Mouse (Mus musculus): ENCODE results near the gene Gramd4. TPM values are rescaled to one million over a fixed set of nuclear protein-coding genes. Genes with fewer than 3 reads are reported as not detected.

The Gramd4 gene
- total and polyA plus RNA-seq, 3 experiments = 0.17 to 0.66 (median 0.56) TPM

- H3K9ac ChIP-seq (ENCODE audit: insufficient read depth, low read depth) = no peak overlapping the region
- dilution Hi-C loops (cut with MboI; ENCODE audit: extremely low pct_ligation_motif_present, extremely low pct_unique_long_range_greater_than_20kb, low sequenced_read_pairs) = no loop called here
Observed at GRCm38 (mm10) chr15:86021301-86021700, 36.2 kb upstream of the Gramd4 start.

DNA sequence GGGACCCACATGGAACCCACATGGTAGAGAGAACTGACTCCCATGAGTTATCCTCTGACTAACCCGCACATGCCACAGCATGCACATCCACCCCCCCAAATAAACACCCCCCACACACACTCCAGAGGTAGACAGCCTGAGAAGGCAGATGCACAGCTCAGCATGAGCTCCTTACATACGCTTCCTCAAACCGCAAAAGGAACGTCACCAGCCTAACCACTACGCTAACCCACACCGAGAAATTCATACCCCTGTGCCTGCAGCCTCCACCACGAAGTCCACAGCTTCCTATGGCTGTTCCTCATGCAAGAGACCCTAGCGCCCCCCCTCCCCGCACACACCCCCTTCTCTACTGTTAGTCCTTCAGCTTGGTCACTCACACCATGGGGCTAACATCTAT is 35.5 kb upstream of the Gramd4 start:
- DNase-seq (ENCODE audit: extremely low read depth) = no peak
- Histone ChIP-seq H3K9ac (ENCODE audit: insufficient read depth, low read depth) (no peak overlapping the region), H3K27me3 (replicated peaks) (peaks cover 1% of the 10 kb centered on the region), H3K36me3 (replicated peaks in 1 of 2; ENCODE audit: control insufficient read depth in 1 of 2, insufficient read depth in 1 of 2, low read length in 1 of 2) (no peaks in the 10 kb centered on the region), H3K27ac (ENCODE audit: insufficient read depth, low read depth) (no peak overlapping the region), H3K4me2 (ENCODE audit: insufficient read depth, low read depth, poor library complexity, severe bottlenecking) (no peak overlapping the region), H3K4me3 (replicated peaks in 1 of 3; ENCODE audit: low read depth in 2 of 3, low read length in 2 of 3, poor library complexity in 1 of 3) (no peak overlapping the region), H3K9me3 (replicated peaks; ENCODE audit: low read length) (peaks cover 9% of the 10 kb centered on the region), H3K79me2 (replicated peaks; ENCODE audit: control insufficient read depth, extremely low read depth, insufficient read depth, poor library complexity, severe bottlenecking) (no peaks in the 10 kb centered on the region), H3K4me1 (ENCODE audit: control insufficient read depth in 1 of 2, insufficient read depth in 2 of 2) (peaks cover 3 to 7% of the 10 kb centered on the region in 2 experiments; a peak in 3 of 4 replicates)
- in situ Hi-C loops (cut with MboI; ENCODE audit: low pct_ligation_motif_present, low pct_unique_long_range_greater_than_20kb, low sequenced_read_pairs) (loop anchor here (25.0 kb wide), 1 partner anchor 410 kb away; no protein-coding TSS in a partner anchor), dilution Hi-C loops (cut with MboI; ENCODE audit: extremely low pct_ligation_motif_present, extremely low pct_unique_long_range_greater_than_20kb, low sequenced_read_pairs) (no loop called here)
- TF ChIP-seq NRF1 (IDR thresholded peaks at IDR 0.05; ENCODE audit: low read depth, low read length) (no peak), JUND (conservative IDR thresholded peaks at IDR 0.05; ENCODE audit: low read depth, low read length) (no peak), EP300 (IDR thresholded peaks at IDR 0.05; ENCODE audit: low read length) (no peak), POLR2A (IDR thresholded peaks at IDR 0.05; ENCODE audit: low read depth, low read length) (no peak)

More at GRCm38 (mm10) chr15:86021301-86021700, 36.2 kb upstream of the Gramd4 start:
- Histone ChIP-seq H3K9me3 (replicated peaks; ENCODE audit: low read length) (peaks cover 9% of the 10 kb centered on the region), H3K36me3 (replicated peaks in 1 of 2; ENCODE audit: control insufficient read depth in 1 of 2, insufficient read depth in 1 of 2, low read length in 1 of 2) (no peaks in the 10 kb centered on the region), H3K4me3 (replicated peaks in 1 of 3; ENCODE audit: low read depth in 2 of 3, low read length in 2 of 3, poor library complexity in 1 of 3) (no peak overlapping the region), H3K79me2 (replicated peaks; ENCODE audit: control insufficient read depth, extremely low read depth, insufficient read depth, poor library complexity, severe bottlenecking) (no peaks in the 10 kb centered on the region), H3K27ac (ENCODE audit: insufficient read depth, low read depth) (no peak overlapping the region), H3K27me3 (replicated peaks) (peaks cover 1% of the 10 kb centered on the region), H3K4me2 (ENCODE audit: insufficient read depth, low read depth, poor library complexity, severe bottlenecking) (no peak overlapping the region), H3K4me1 (ENCODE audit: control insufficient read depth in 1 of 2, insufficient read depth in 2 of 2) (peaks cover 3 to 7% of the 10 kb centered on the region in 2 experiments; a peak in 3 of 4 replicates)
- no peak for DNase-seq (ENCODE audit: extremely low read depth)
- TF ChIP-seq MXI1 (IDR thresholded peaks at IDR 0.05; ENCODE audit: low read depth, low read length) (no peak), ZNF384 (IDR thresholded peaks at IDR 0.05; ENCODE audit: low read depth, low read length) (no peak), ETS1 (conservative IDR thresholded peaks at IDR 0.05; ENCODE audit: low read depth, low read length) (no peak), ZKSCAN1 (IDR thresholded peaks at IDR 0.05; ENCODE audit: borderline replicate concordance, low read depth, low read length) (no peak), ELF1 (IDR thresholded peaks at IDR 0.05; ENCODE audit: low read depth, low read length) (no peak), JUN (IDR thresholded peaks at IDR 0.05; ENCODE audit: insufficient read depth, low read depth, low read length) (no peak)
- in situ Hi-C loops (cut with MboI; ENCODE audit: low pct_ligation_motif_present, low pct_unique_long_range_greater_than_20kb, low sequenced_read_pairs) = loop anchor here (25.0 kb wide), 1 partner anchor 409 kb away; no protein-coding TSS in a partner anchor

DNA sequence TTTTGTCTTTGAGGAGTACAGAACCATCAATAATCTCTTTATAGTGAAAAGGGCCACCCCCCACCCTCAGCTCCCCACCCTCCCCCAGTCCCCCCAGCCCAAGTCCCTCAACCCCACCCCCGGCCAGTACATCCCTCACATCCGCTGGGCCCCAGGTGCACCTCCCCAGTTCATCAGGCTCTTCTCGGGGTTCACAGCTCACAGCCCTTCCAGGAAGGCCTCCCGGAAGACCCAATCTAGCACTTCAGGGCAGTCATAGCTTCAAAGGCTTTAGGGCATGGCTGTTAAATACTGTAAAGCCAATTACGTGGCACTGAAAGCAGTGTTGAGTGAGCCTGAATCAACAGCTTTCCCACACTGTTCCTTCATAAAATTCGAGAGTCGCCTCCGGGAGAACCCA is 29.6 kb upstream of the Gramd4 start:
- Histone ChIP-seq H3K4me2 (ENCODE audit: insufficient read depth, low read depth, poor library complexity, severe bottlenecking) (no peak overlapping the region), H3K79me2 (replicated peaks; ENCODE audit: control insufficient read depth, extremely low read depth, insufficient read depth, poor library complexity, severe bottlenecking) (no peaks in the 10 kb centered on the region), H3K27me3 (replicated peaks) (peaks cover 1% of the 10 kb centered on the region), H3K4me1 (ENCODE audit: control insufficient read depth in 1 of 2, insufficient read depth in 2 of 2) (no peaks in the 10 kb centered on the region), H3K36me3 (replicated peaks in 1 of 2; ENCODE audit: control insufficient read depth in 1 of 2, insufficient read depth in 1 of 2, low read length in 1 of 2) (no peaks in the 10 kb centered on the region), H3K9ac (ENCODE audit: insufficient read depth, low read depth) (no peak overlapping the region), H3K9me3 (replicated peaks; ENCODE audit: low read length) (peaks cover 29% of the 10 kb centered on the region), H3K27ac (ENCODE audit: insufficient read depth, low read depth) (no peak overlapping the region), H3K4me3 (replicated peaks in 1 of 3; ENCODE audit: low read depth in 2 of 3, low read length in 2 of 3, poor library complexity in 1 of 3) (no peak overlapping the region)
- no peak for TF ChIP-seq IRF4 (IDR thresholded peaks at IDR 0.05; ENCODE audit: low read depth, low read length)
- TF ChIP-seq MAFK (IDR thresholded peaks at IDR 0.05; ENCODE audit: insufficient replicate concordance, low read length) = no peak
- TF ChIP-seq PAX5 (IDR thresholded peaks at IDR 0.05; ENCODE audit: low read length) = no peak
- TF ChIP-seq GABPA (IDR thresholded peaks at IDR 0.05; ENCODE audit: insufficient replicate concordance, low read depth, low read length) = no peak
- no peak for TF ChIP-seq RCOR1 (conservative IDR thresholded peaks at IDR 0.05; ENCODE audit: low read depth, low read length)
- no peak for TF ChIP-seq ZNF384 (IDR thresholded peaks at IDR 0.05; ENCODE audit: low read depth, low read length)
- TF ChIP-seq USF1 (IDR thresholded peaks at IDR 0.05; ENCODE audit: low read depth, low read length) = no peak
- TF ChIP-seq ZC3H11A (IDR thresholded peaks at IDR 0.05; ENCODE audit: low read depth, low read length) = no peak
- no peak for TF ChIP-seq USF2 (conservative IDR thresholded peaks at IDR 0.05; ENCODE audit: low read depth, low read length)
- TF ChIP-seq UBTF (IDR thresholded peaks at IDR 0.05; ENCODE audit: low read depth, low read length) = no peak
- TF ChIP-seq MYC (IDR thresholded peaks at IDR 0.05; ENCODE audit: low read depth, low read length) = no peak
- no peak for TF ChIP-seq MAX (IDR thresholded peaks at IDR 0.05; ENCODE audit: low read length)
- TF ChIP-seq CTCF (conservative IDR thresholded peaks at IDR 0.05 in 1 of 2, IDR thresholded peaks at IDR 0.05 in 1 of 2; ENCODE audit: low read depth in 2 of 2, low read length in 2 of 2) = no peak
- no peak for TF ChIP-seq MEF2A (IDR thresholded peaks at IDR 0.05; ENCODE audit: borderline replicate concordance, low read depth, low read length)
- no peak for TF ChIP-seq MXI1 (IDR thresholded peaks at IDR 0.05; ENCODE audit: low read depth, low read length)
- no peak for TF ChIP-seq BHLHE40 (IDR thresholded peaks at IDR 0.05; ENCODE audit: low read depth, low read length)
- TF ChIP-seq RAD21 (IDR thresholded peaks at IDR 0.05; ENCODE audit: low read depth, low read length) = no peak
- no peak for DNase-seq (ENCODE audit: extremely low read depth)
- in situ Hi-C loops (cut with MboI; ENCODE audit: low pct_ligation_motif_present, low pct_unique_long_range_greater_than_20kb, low sequenced_read_pairs) = loop anchor here (25.0 kb wide), 1 partner anchor 291 kb away; the partner anchor contains the start of gene Ppara
- dilution Hi-C loops (cut with MboI; ENCODE audit: extremely low pct_ligation_motif_present, extremely low pct_unique_long_range_greater_than_20kb, low sequenced_read_pairs) = no loop called here
